ENCODE assay signal across 10 mouse cellular contexts in the genomic region with DNA sequence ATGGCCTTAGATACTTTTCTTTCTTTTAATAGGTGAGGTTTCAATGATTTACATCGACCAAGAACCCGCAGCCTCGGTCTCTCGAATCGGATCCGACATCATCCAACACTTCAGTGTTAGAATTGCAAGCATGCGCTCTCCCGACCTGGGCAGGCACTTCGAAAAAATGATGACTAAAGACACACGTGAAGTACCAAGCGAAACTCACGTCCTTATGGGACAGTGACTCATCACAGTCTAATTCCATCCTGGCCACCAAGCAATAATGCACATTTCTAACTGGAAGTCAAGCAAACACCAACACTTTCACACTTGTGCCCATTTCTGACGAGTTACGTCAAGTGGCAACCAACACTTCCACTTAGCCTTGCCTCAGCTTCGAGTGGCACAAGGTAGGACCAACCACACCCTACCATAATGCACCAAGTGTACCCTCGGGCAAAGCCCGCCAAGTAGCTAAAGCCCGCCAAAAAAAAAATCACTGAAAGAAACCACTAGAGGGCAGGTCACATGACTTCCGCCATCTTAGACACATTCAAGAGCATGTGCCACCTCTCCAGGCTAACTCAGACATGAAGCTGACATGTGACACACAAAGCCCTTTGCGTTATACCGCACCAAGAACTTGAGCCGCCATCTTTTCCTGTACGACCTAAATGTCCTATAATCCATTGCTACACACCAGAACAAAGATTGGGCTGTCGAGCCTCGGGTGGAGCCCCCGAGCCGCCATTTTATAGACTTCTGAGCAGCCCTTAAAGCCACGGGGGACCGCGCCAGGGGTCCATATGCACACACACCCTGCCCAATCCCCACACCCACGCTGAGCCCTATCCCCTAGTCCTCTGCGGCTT. TPM values are rescaled to one million over a fixed set of nuclear protein-coding genes. Genes with fewer than 3 reads are reported as not detected.
DNase-seq lines count a peak whose midpoint lies in the region; ATAC-seq lines count a peak whose summit lies in the region.
"Had no signal": no experiment of that assay in that cellular context is flagged by ENCODE, and none has a peak within 500 bp of the region (broad histone marks: within the 10 kb centered on the region; RNA-seq: fewer than 3 reads in every experiment).

No protein-coding gene starts in this region.

- H3K36me3 ChIP-seq in embryonic facial prominence, embryonic 11.5 days (replicated peaks; ENCODE audit: control insufficient read depth, insufficient read depth, low read depth, low read length) = no peaks in the 10 kb centered on the region
- peaks cover 2% of the 10 kb centered on the region; the same call in 1 of the 2 replicates for H3K36me3 ChIP-seq in liver, embryonic 11.5 days (ENCODE audit: control insufficient read depth, insufficient read depth, low read length)
- no peaks in the 10 kb centered on the region for H3K36me3 ChIP-seq in neural tube, embryonic 11.5 days (ENCODE audit: control insufficient read depth, insufficient read depth, low read length)

- peak overlapping the region; percentile 52; the same call in 1 of the 2 replicates for H3K27ac ChIP-seq in embryonic facial prominence, embryonic 11.5 days (replicated peaks; ENCODE audit: low read depth, low read length)
- H3K27ac ChIP-seq in liver, embryonic 11.5 days (ENCODE audit: low read depth, low read length) = peak overlapping the region; percentile 55; the same call in 1 of the 2 replicates
- peak overlapping the region; percentile 53; the same call in 1 of the 2 replicates for H3K27ac ChIP-seq in neural tube, embryonic 11.5 days (ENCODE audit: low read depth, low read length)

- H3K9me3 ChIP-seq in embryonic facial prominence, embryonic 11.5 days (replicated peaks; ENCODE audit: control insufficient read depth, low read length) = no peaks in the 10 kb centered on the region
- H3K9me3 ChIP-seq in liver, embryonic 11.5 days (ENCODE audit: control insufficient read depth, low read length) = no peaks in the 10 kb centered on the region
- H3K9me3 ChIP-seq in neural tube, embryonic 11.5 days (ENCODE audit: control insufficient read depth, low read length) = no peaks in the 10 kb centered on the region

- H3K4me1 ChIP-seq in embryonic facial prominence, embryonic 11.5 days (ENCODE audit: control insufficient read depth, insufficient read depth, low read length) = no peaks in the 10 kb centered on the region
- no peaks in the 10 kb centered on the region for H3K4me1 ChIP-seq in liver, embryonic 11.5 days (replicated peaks; ENCODE audit: control insufficient read depth, insufficient read depth, low read length)
- no peaks in the 10 kb centered on the region for H3K4me1 ChIP-seq in neural tube, embryonic 11.5 days (ENCODE audit: control insufficient read depth, insufficient read depth, low read length)

- peak; percentile 78 for ATAC-seq in embryonic facial prominence, embryonic 11.5 days (replicated peaks; ENCODE audit: insufficient number of reproducible peaks, low FRiP score, low TSS enrichment, low read depth)
- ATAC-seq in liver, embryonic 11.5 days (replicated peaks; ENCODE audit: low FRiP score) = no peak; the same call in 1 of the 2 replicates
- peak; percentile 76 for ATAC-seq in neural tube, embryonic 11.5 days (ENCODE audit: insufficient read depth, low FRiP score, low TSS enrichment)

- no peak overlapping the region; the same call in 1 of the 2 replicates for H3K4me2 ChIP-seq in embryonic facial prominence, embryonic 11.5 days (ENCODE audit: low read depth, low read length)
- H3K4me2 ChIP-seq in liver, embryonic 11.5 days = peak overlapping the region; percentile 40
- peak overlapping the region; percentile 21; the same call in 1 of the 2 replicates for H3K4me2 ChIP-seq in neural tube, embryonic 11.5 days (ENCODE audit: low read depth)

- peak; percentile 24 for DNase-seq in gastrocnemius, postnatal 14 days
- DNase-seq in gastrocnemius, adult 18-20 months (ENCODE audit: low spot score) = no peak
- peak; percentile 56 for DNase-seq in ES-CJ7 (ENCODE audit: low read depth, low spot score)
- peak; percentile 70 for DNase-seq in embryonic facial prominence, embryonic 11.5 days (ENCODE audit: low spot score)
- peak; percentile 53 for DNase-seq in heart, postnatal 4 days
- peak; percentile 41 for DNase-seq in liver, embryonic 11.5 days (ENCODE audit: low spot score)
- DNase-seq in neural tube, embryonic 11.5 days (ENCODE audit: low spot score) = peak; percentile 58
- DNase-seq in T-cell, adult 2 months (ENCODE audit: low spot score) = no peak

- 74% methylated on average over 31 of the region's 32 CpGs for WGBS in embryonic facial prominence, embryonic 11.5 days
- WGBS in liver, embryonic 11.5 days = 64% methylated on average over 32 of the region's 32 CpGs
- WGBS in neural tube, embryonic 11.5 days = 61% methylated on average over 32 of the region's 32 CpGs

- intact Hi-C loops in gastrocnemius, postnatal 14 days (cut with DNase I; ENCODE audit: low total_unique reads) = loop anchor here (5.0 kb wide), 2 partner anchors 121 to 141 kb away; no protein-coding TSS in a partner anchor

- H3K27me3 ChIP-seq in embryonic facial prominence, embryonic 11.5 days (ENCODE audit: control insufficient read depth, insufficient read depth, low read length) = no peaks in the 10 kb centered on the region
- H3K27me3 ChIP-seq in liver, embryonic 11.5 days (replicated peaks; ENCODE audit: control insufficient read depth, insufficient read depth, low read length) = no peaks in the 10 kb centered on the region
- no peaks in the 10 kb centered on the region for H3K27me3 ChIP-seq in neural tube, embryonic 11.5 days (ENCODE audit: control insufficient read depth, insufficient read depth, low read length)
- H3K27me3 ChIP-seq: CH12.LX had no signal

- peak overlapping the region; percentile 43 for H3K4me3 ChIP-seq in embryonic facial prominence, embryonic 11.5 days (ENCODE audit: low read depth, low read length)
- peak overlapping the region; percentile 54 for H3K4me3 ChIP-seq in liver, embryonic 11.5 days (ENCODE audit: low read depth, low read length)
- H3K4me3 ChIP-seq in neural tube, embryonic 11.5 days (ENCODE audit: low read depth, low read length) = peak overlapping the region; percentile 42

- peak overlapping the region; percentile 61 for H3K9ac ChIP-seq in embryonic facial prominence, embryonic 11.5 days (replicated peaks; ENCODE audit: low read length)
- H3K9ac ChIP-seq in liver, embryonic 11.5 days (ENCODE audit: low read depth, low read length) = peak overlapping the region; percentile 70
- H3K9ac ChIP-seq in neural tube, embryonic 11.5 days (ENCODE audit: low read length) = peak overlapping the region; percentile 61

RNA-seq across cellular contexts. Expression of a gene that starts 59.7 kb away (rescaled TPM):
- not detected for total RNA-seq in gastrocnemius, postnatal 14 days (2021)
- not detected for total RNA-seq in gastrocnemius, adult 18-20 months (2021)
- not detected in 2 replicates for polyA plus RNA-seq in embryonic facial prominence, embryonic 11.5 days (2014; fragmentation: Nextera tagmentation; extraction: Ambion mirVana)
- not detected for total RNA-seq in heart, postnatal 4 days (2021)
- polyA plus RNA-seq in liver, embryonic 11.5 days (2014; fragmentation: Nextera tagmentation; extraction: Ambion mirVana) = not detected in 2 replicates
- not detected in 2 replicates for polyA plus RNA-seq in neural tube, embryonic 11.5 days (2014; fragmentation: Nextera tagmentation; extraction: Ambion mirVana)
- total RNA-seq: CH12.LX had no signal
- polyA plus RNA-seq: gonadal fat pad, adult 2 months had no signal

Comparison
In these comparisons a context has a peak if more than half of its experiments do, and no peak if none do; other contexts are left out.
1. DNase-seq: peak in gastrocnemius, postnatal 14 days (single experiment), ES-CJ7 (single experiment), embryonic facial prominence, embryonic 11.5 days (single experiment), heart, postnatal 4 days (single experiment), liver, embryonic 11.5 days (single experiment) and neural tube, embryonic 11.5 days (single experiment); none in gastrocnemius, adult 18-20 months (single experiment) and T-cell, adult 2 months (single experiment).
2. Peak in every context shown above with its lines, with median percentiles within 50 percentile points of each other: H3K27ac ChIP-seq, H3K4me3 ChIP-seq and H3K9ac ChIP-seq.